Mouse (Mus musculus) kidney, adult 2 months (tissue): ENCODE measurements around the gene Prkn.

Source experiments
- CTCF ChIP-seq: fragments of 200-500 bp; conservative IDR thresholded peaks from 2 replicates; pipeline ENCODE4 v1.5.1; 2011; ENCODE audit warnings: low read depth, mild to moderate bottlenecking, control low read depth, low read length, moderate library complexity, mixed read lengths; ENCODE audit not compliant: insufficient read depth, insufficient read length
- POLR2A ChIP-seq: fragments of 200-500 bp; IDR thresholded peaks from one replicate; pipeline ENCODE4 v1.6.1; 2011; ENCODE audit warnings: low read depth, low read length, control low read depth

DNA sequence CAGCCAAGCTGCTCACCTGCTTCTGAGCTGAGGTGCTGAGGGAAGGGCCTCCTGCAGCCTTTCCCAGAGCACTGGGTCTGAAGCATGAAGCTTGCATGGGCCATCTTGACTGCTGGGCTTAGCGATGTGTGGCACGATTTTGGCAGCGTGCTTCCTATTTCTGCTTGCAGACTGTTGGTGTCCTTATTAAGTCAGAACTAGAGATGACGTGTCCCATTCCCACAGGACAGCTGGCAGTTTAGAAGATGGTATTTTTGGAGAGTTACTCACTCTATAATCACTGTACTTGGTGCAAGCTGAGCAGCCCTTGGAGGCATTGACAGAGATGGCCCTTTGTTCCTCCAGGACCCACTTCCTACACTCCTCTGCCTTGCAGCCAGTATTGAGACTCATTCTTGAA, 545.1 kb downstream of the Prkn start:
- TF ChIP-seq CTCF: no peak
- no peak for TF ChIP-seq POLR2A
